8 mouse cellular contexts compared by ENCODE assay signal in the genomic region with DNA sequence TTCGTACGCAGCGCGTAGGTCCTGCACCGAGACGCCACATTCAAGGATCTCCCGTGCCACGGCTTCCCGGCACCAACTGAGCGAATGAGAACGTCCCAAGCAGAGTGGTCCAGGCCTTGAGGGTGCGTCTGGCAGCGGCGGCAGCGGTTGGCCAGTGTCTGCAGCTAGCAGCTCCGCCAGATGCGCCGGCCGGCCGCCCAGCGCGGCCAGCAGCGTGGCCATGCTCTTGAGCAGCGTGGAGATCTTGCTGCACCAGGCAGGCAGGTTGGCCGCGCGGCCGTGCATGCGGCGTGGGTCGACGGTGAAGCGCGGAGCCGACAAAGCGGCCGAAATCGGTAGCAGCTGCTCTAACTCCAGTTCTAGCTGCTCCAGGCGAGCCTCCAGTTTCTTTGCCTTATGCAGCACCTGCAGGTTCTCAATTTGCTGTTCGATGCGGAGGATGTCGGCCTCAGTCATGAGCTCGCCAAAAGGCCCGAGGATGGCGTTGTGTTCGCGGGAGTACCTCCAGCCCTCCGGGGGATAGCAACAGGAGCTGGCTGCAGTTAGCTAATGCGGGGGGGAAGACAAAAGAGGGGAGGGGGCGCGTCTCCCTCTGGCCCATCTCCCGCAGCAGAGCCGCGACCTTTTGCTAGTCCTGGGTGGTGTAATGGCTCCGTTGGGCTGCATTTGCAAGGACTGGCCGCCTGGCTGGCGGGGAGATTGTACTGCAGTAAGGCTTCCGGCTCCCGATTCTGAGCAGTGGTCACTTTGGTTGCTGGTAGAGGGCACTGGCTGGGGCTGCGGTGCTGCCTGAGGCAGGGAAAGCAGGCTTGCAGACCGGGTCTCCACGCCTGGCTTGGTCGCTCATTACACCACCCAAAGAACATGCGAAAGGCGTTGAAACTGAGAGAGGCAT. TPM values are rescaled to one million over a fixed set of nuclear protein-coding genes. Genes with fewer than 3 reads are reported as not detected.
DNase-seq lines count a peak whose midpoint lies in the region; ATAC-seq and TF ChIP-seq lines count a peak whose summit lies in the region.

No protein-coding gene starts in this region.

- WGBS in lung, embryonic 15.5 days: 16% methylated on average over 65 of the region's 65 CpGs
- 3% methylated on average over 65 of the region's 65 CpGs for WGBS in forebrain, embryonic 11.5 days
- WGBS in intestine, postnatal 0 days: 41% methylated on average over 61 of the region's 65 CpGs
- WGBS in neural tube, embryonic 13.5 days: 2% methylated on average over 65 of the region's 65 CpGs

- peak overlapping the region; percentile 18 for H3K4me3 ChIP-seq in lung, embryonic 15.5 days
- no peak overlapping the region for H3K4me3 ChIP-seq in forebrain, embryonic 11.5 days (ENCODE audit: low read depth, low read length)
- H3K4me3 ChIP-seq in intestine, postnatal 0 days (ENCODE audit: low read depth, low read length): peak overlapping the region; percentile 9; the same call in 1 of the 2 replicates
- H3K4me3 ChIP-seq in neural tube, embryonic 13.5 days: peak overlapping the region; percentile 26

- H3K27me3 ChIP-seq in lung, embryonic 15.5 days: peaks cover 99% of the 10 kb centered on the region
- peaks cover 98% of the 10 kb centered on the region for H3K27me3 ChIP-seq in forebrain, embryonic 11.5 days (ENCODE audit: control insufficient read depth, insufficient read depth, low read length)
- H3K27me3 ChIP-seq in intestine, postnatal 0 days (replicated peaks; ENCODE audit: control insufficient read depth, insufficient read depth, low read length): peaks cover 57% of the 10 kb centered on the region
- H3K27me3 ChIP-seq in neural tube, embryonic 13.5 days: peaks cover 100% of the 10 kb centered on the region

- H3K9me3 ChIP-seq in lung, embryonic 15.5 days: no peaks in the 10 kb centered on the region
- H3K9me3 ChIP-seq in forebrain, embryonic 11.5 days (ENCODE audit: control insufficient read depth, low read length): no peaks in the 10 kb centered on the region
- H3K9me3 ChIP-seq in intestine, postnatal 0 days (ENCODE audit: control insufficient read depth): no peaks in the 10 kb centered on the region
- H3K9me3 ChIP-seq in neural tube, embryonic 13.5 days: no peaks in the 10 kb centered on the region

- no peak for ATAC-seq in lung, embryonic 15.5 days (ENCODE audit: borderline replicate concordance, extremely low read depth, low FRiP score, low TSS enrichment)
- ATAC-seq in forebrain, embryonic 11.5 days (replicated peaks; ENCODE audit: low FRiP score): no peak
- ATAC-seq in intestine, postnatal 0 days: no peak
- ATAC-seq in neural tube, embryonic 13.5 days (ENCODE audit: low read depth): no peak

- no peaks in the 10 kb centered on the region for H3K36me3 ChIP-seq in lung, embryonic 15.5 days
- no peaks in the 10 kb centered on the region for H3K36me3 ChIP-seq in forebrain, embryonic 11.5 days (ENCODE audit: control insufficient read depth, insufficient read depth, low read length)
- peaks cover 11% of the 10 kb centered on the region; the same call in 1 of the 2 replicates for H3K36me3 ChIP-seq in intestine, postnatal 0 days (ENCODE audit: control insufficient read depth, insufficient read depth)
- H3K36me3 ChIP-seq in neural tube, embryonic 13.5 days: no peaks in the 10 kb centered on the region

- no peak for DNase-seq in lung, postnatal 25 days (ENCODE audit: low spot score)
- peak; percentile 68 for DNase-seq in forebrain, embryonic 11.5 days (ENCODE audit: low spot score)
- no peak for DNase-seq in cerebellum, adult 8-10 months
- DNase-seq in spleen, adult 12 weeks (ENCODE audit: low spot score): no peak
- DNase-seq in cerebellum, adult 9-10 months: no peak

- H3K4me2 ChIP-seq in lung, embryonic 15.5 days: peak overlapping the region; percentile 34
- 0 out of 2 replicates have a peak overlapping the region, but pooled peaks have one; percentile 18 for H3K4me2 ChIP-seq in forebrain, embryonic 11.5 days (ENCODE audit: low read depth, low read length, severe bottlenecking)
- peak overlapping the region; percentile 18 for H3K4me2 ChIP-seq in intestine, postnatal 0 days (replicated peaks; ENCODE audit: low read depth)
- H3K4me2 ChIP-seq in neural tube, embryonic 13.5 days: peak overlapping the region; percentile 47

- peaks cover 34% of the 10 kb centered on the region for H3K4me1 ChIP-seq in lung, embryonic 15.5 days
- peaks cover 18% of the 10 kb centered on the region; the same call in 1 of the 2 replicates for H3K4me1 ChIP-seq in forebrain, embryonic 11.5 days (replicated peaks; ENCODE audit: control insufficient read depth, insufficient read depth, low read length)
- no peaks in the 10 kb centered on the region; the same call in 1 of the 2 replicates for H3K4me1 ChIP-seq in intestine, postnatal 0 days (replicated peaks; ENCODE audit: control insufficient read depth, insufficient read depth, low read length)
- H3K4me1 ChIP-seq in neural tube, embryonic 13.5 days (replicated peaks): peaks cover 35% of the 10 kb centered on the region

- TF ChIP-seq CTCF in intestine, postnatal 0 days (IDR thresholded peaks at IDR 0.05; ENCODE audit: low read depth): no peak

- no peak overlapping the region for H3K27ac ChIP-seq in lung, embryonic 15.5 days
- no peak overlapping the region for H3K27ac ChIP-seq in forebrain, embryonic 11.5 days (ENCODE audit: low read depth, low read length)
- H3K27ac ChIP-seq in intestine, postnatal 0 days (ENCODE audit: low read depth, low read length): no peak overlapping the region
- H3K27ac ChIP-seq in neural tube, embryonic 13.5 days (replicated peaks): no peak overlapping the region

- no peak overlapping the region for H3K9ac ChIP-seq in lung, embryonic 15.5 days
- H3K9ac ChIP-seq in forebrain, embryonic 11.5 days (ENCODE audit: low read length): no peak overlapping the region
- no peak overlapping the region for H3K9ac ChIP-seq in intestine, postnatal 0 days (ENCODE audit: low read depth, low read length)
- 0 out of 2 replicates have a peak overlapping the region, but pooled peaks have one; percentile 26 for H3K9ac ChIP-seq in neural tube, embryonic 13.5 days

RNA-seq across cellular contexts. Expression of gene Tnfrsf25, which starts 10.5 kb away (rescaled TPM):
- polyA plus RNA-seq in lung, embryonic 15.5 days (2015; fragmentation: Nextera tagmentation; extraction: Ambion mirVana): 1.1 and 1.5 TPM in 2 replicates
- 0.49 TPM in 1 of 2 replicates, not detected in the other for polyA plus RNA-seq in forebrain, embryonic 11.5 days (2014; fragmentation: Nextera tagmentation; extraction: Ambion mirVana)
- polyA plus RNA-seq in intestine, postnatal 0 days (2015; fragmentation: Nextera tagmentation; extraction: Ambion mirVana): 0.82 and 1.2 TPM in 2 replicates
- 0.84 and 1.8 TPM in 2 replicates for polyA plus RNA-seq in neural tube, embryonic 13.5 days (2015; fragmentation: Nextera tagmentation; extraction: Ambion mirVana)

RNA-seq across cellular contexts. Expression of gene Espn, which starts 25.9 kb away (rescaled TPM):
- 11.4 and 13.4 TPM in 2 replicates for polyA plus RNA-seq in lung, embryonic 15.5 days (2015; fragmentation: Nextera tagmentation; extraction: Ambion mirVana)
- 0.90 and 1.2 TPM in 2 replicates for polyA plus RNA-seq in forebrain, embryonic 11.5 days (2014; fragmentation: Nextera tagmentation; extraction: Ambion mirVana)
- polyA plus RNA-seq in intestine, postnatal 0 days (2015; fragmentation: Nextera tagmentation; extraction: Ambion mirVana): 260 and 264 TPM in 2 replicates
- 0.21 and 0.51 TPM in 2 replicates for polyA plus RNA-seq in neural tube, embryonic 13.5 days (2015; fragmentation: Nextera tagmentation; extraction: Ambion mirVana)

RNA-seq across cellular contexts. Expression of gene Hes2, which starts 32.4 kb away (rescaled TPM):
- polyA plus RNA-seq in lung, embryonic 15.5 days (2015; fragmentation: Nextera tagmentation; extraction: Ambion mirVana): 0.26 and 0.61 TPM in 2 replicates
- not detected in 2 replicates for polyA plus RNA-seq in forebrain, embryonic 11.5 days (2014; fragmentation: Nextera tagmentation; extraction: Ambion mirVana)
- 8.6 and 11.2 TPM in 2 replicates for polyA plus RNA-seq in intestine, postnatal 0 days (2015; fragmentation: Nextera tagmentation; extraction: Ambion mirVana)
- polyA plus RNA-seq in neural tube, embryonic 13.5 days (2015; fragmentation: Nextera tagmentation; extraction: Ambion mirVana): 0.13 and 0.15 TPM in 2 replicates

RNA-seq across cellular contexts. Expression of gene Acot7, which starts 51.7 kb away (rescaled TPM):
- 67.6 and 72.5 TPM in 2 replicates for polyA plus RNA-seq in lung, embryonic 15.5 days (2015; fragmentation: Nextera tagmentation; extraction: Ambion mirVana)
- 75.1 and 77.8 TPM in 2 replicates for polyA plus RNA-seq in forebrain, embryonic 11.5 days (2014; fragmentation: Nextera tagmentation; extraction: Ambion mirVana)
- 24.1 and 28.7 TPM in 2 replicates for polyA plus RNA-seq in intestine, postnatal 0 days (2015; fragmentation: Nextera tagmentation; extraction: Ambion mirVana)
- 316 and 346 TPM in 2 replicates for polyA plus RNA-seq in neural tube, embryonic 13.5 days (2015; fragmentation: Nextera tagmentation; extraction: Ambion mirVana)

RNA-seq across cellular contexts. Expression of gene Plekhg5, which starts 54.0 kb away (rescaled TPM):
- polyA plus RNA-seq in lung, embryonic 15.5 days (2015; fragmentation: Nextera tagmentation; extraction: Ambion mirVana): 18.9 and 22.3 TPM in 2 replicates
- 8.0 and 8.2 TPM in 2 replicates for polyA plus RNA-seq in forebrain, embryonic 11.5 days (2014; fragmentation: Nextera tagmentation; extraction: Ambion mirVana)
- 14.0 and 19.6 TPM in 2 replicates for polyA plus RNA-seq in intestine, postnatal 0 days (2015; fragmentation: Nextera tagmentation; extraction: Ambion mirVana)
- polyA plus RNA-seq in neural tube, embryonic 13.5 days (2015; fragmentation: Nextera tagmentation; extraction: Ambion mirVana): 9.9 and 10.7 TPM in 2 replicates

Comparison
In these comparisons a context has a peak if more than half of its experiments do, and no peak if none do; other contexts are left out.
1. RNA of gene Espn, which starts 25.9 kb away (polyA plus RNA-seq): 260 to 264 TPM in intestine, postnatal 0 days; 11.4 to 13.4 TPM in lung, embryonic 15.5 days, 0.90 to 1.2 TPM in forebrain, embryonic 11.5 days and 0.21 to 0.51 TPM in neural tube, embryonic 13.5 days; every median in the first group is over 10 times any median in the second.
2. Peak in every context shown above with its lines, with median percentiles within 50 percentile points of each other: H3K4me2 ChIP-seq.